Mouse (Mus musculus) G1E (cell line): ENCODE results near the gene Ddx54.

Experiments
- CTCF ChIP-seq: IDR thresholded peaks from 2 replicates; pipeline ENCODE4 v1.5.1; 2012; ENCODE audit warnings: low read depth, low read length, inconsistent platforms, mixed read lengths
- GATA1 ChIP-seq: IDR thresholded peaks from 2 replicates; pipeline ENCODE4 v1.6.1; 2012; ENCODE audit warnings: borderline replicate concordance, low read length, inconsistent platforms, mixed read lengths
- POLR2AphosphoS5 ChIP-seq: IDR thresholded peaks from 2 replicates; pipeline ENCODE4 v1.6.1; 2012; ENCODE audit warnings: low read depth, low read length, inconsistent platforms; ENCODE audit not compliant: insufficient replicate concordance
- TAL1 ChIP-seq: conservative IDR thresholded peaks from 2 replicates; pipeline ENCODE4 v1.6.1; 2012; ENCODE audit warnings: low read depth, low read length, inconsistent platforms, mixed read lengths

DNA sequence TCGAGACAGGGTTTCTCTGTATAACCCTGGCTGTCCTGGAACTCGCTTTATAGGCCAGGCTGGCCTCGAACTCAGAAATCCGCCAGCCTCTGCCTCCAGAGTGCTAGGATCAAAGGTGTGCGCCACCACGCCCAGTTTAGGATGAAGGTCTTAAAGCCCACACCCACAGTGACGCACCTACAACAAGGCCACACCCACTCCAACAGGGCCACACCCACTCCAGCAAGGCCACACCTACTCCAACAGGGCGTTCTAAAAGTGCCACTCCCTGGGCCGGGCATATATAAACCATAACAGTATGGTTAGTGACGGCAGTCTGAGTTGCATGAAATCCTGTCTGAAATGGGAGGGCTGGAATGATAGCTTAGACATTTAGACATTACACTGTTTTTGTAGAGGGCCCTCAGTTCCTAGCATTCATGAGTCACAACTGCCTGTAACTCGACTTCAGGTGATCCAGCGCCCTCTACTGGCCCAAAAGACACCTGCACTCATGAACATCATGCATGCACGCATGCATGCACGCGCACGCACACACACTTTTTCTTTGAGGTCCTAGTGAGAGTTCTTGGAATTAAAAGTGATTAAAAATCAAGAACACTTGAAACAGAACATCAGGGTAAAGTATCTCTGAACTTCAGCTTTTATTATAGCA, 22.1 kb upstream of the Ddx54 start:
- no peak for TF ChIP-seq GATA1
- TF ChIP-seq CTCF = peak; percentile 45
- no peak for TF ChIP-seq POLR2AphosphoS5
- no peak for TF ChIP-seq TAL1
